Mouse (Mus musculus) kidney, postnatal 0 days (tissue): ENCODE measurements around the gene Cntn5. TPM values are rescaled to one million over a fixed set of nuclear protein-coding genes. Genes with fewer than 3 reads are reported as not detected.

Source experiments
- ATAC-seq: fragments of 200-750 bp; cut with Nextera tagmentation; replicated peaks from 2 replicates; pipeline ENCODE4 v1.8.0; 2017; ENCODE audit warnings: low read depth, moderate number of reproducible peaks, moderate TSS enrichment, moderate library complexity; ENCODE audit not compliant: low FRiP score
- DNase-seq: peaks from one replicate; pipeline ENCODE4 v3.0.0-alpha.2; 2016; ENCODE audit warnings: low spot score
- H3K27ac ChIP-seq: fragments of 300-500 bp; sonication (generic); 2 replicates; pipeline ENCODE4 v1.5.1; 2014; ENCODE audit warnings: mild to moderate bottlenecking
- H3K27me3 ChIP-seq: fragments of 300-500 bp; sonication (generic); 2 replicates; pipeline ENCODE4 v1.6.1; 2014; ENCODE audit warnings: low read length, mixed read lengths; ENCODE audit not compliant: insufficient read depth
- H3K36me3 ChIP-seq: fragments of 300-500 bp; sonication (generic); 2 replicates; pipeline ENCODE4 v1.6.1; 2014; ENCODE audit warnings: low read length, mixed read lengths; ENCODE audit not compliant: insufficient read depth
- H3K4me1 ChIP-seq: fragments of 300-500 bp; sonication (generic); replicated peaks from 2 replicates; pipeline ENCODE4 v1.6.1; 2014; ENCODE audit warnings: antibody characterized with exemption, low read length, mixed read lengths; ENCODE audit not compliant: insufficient read depth
- H3K4me2 ChIP-seq: fragments of 300-500 bp; sonication (generic); 2 replicates; pipeline ENCODE4 v1.6.1; 2014; ENCODE audit warnings: mild to moderate bottlenecking, low read length, moderate library complexity, mixed read lengths
- H3K4me3 ChIP-seq: fragments of 300-500 bp; sonication (generic); replicated peaks from 2 replicates; pipeline ENCODE4 v1.5.1; 2014; ENCODE audit warnings: low read depth, low read length
- H3K9ac ChIP-seq: fragments of 300-500 bp; sonication (generic); 2 replicates; pipeline ENCODE4 v1.6.1; 2014; ENCODE audit warnings: low read depth, low read length
- H3K9me3 ChIP-seq: fragments of 300-500 bp; sonication (generic); replicated peaks from 2 replicates; pipeline ENCODE4 v1.6.1; 2016; ENCODE audit warnings: low read length, inconsistent platforms, mixed read lengths
- CTCF ChIP-seq: IDR thresholded peaks from 2 replicates; pipeline ENCODE4 v1.5.1; 2016; ENCODE audit warnings: antibody characterized with exemption, low read depth, mild to moderate bottlenecking, moderate library complexity
- WGBS: fragments of 180-500 bp; shearing (Covaris S2); extraction: QIAGEN DNeasy Blood & Tissue Kit; methylation state at CpG from one replicate; pipeline ENCODE4 v1.1.7; 2014; 5-methylcytosine and 5-hydroxymethylcytosine counted together
- polyA plus RNA-seq: library from polyadenylated mRNA; unstranded; fragments of >200 nt; fragmentation: Nextera tagmentation; extraction: Ambion mirVana; gene quantifications from 2 replicates; pipeline ENCODE4 v1.2.1, GENCODE M21; 2015

The Cntn5 gene
- polyA plus RNA-seq, 1 experiment from 2014 or later: 0.43 TPM

DNA sequence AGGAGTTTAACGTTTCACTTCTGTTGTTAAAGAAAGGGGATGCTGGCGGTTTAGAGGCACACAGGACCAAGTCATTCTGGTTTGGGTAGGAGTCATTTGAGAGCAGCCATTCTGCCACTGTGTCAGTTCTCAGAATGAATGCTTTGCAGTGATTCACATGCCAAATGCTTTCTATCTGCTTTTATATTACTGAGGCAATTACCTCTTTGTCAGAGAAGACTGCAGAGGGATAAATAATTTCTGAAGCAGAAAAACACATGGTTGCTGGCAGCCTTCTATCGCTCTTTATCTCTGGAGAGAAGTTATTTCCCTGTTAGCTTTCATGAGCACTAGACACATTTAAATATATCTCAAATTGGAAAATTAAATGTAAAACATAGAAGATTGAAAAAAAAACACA is 1207.9 kb downstream of the Cntn5 start:
- no peak for ATAC-seq
- 48% methylated on average over 3 of the region's 3 CpGs for WGBS
- no peaks in the 10 kb centered on the region for H3K4me1 ChIP-seq
- DNase-seq: peak; percentile 10
- H3K4me2 ChIP-seq: no peak overlapping the region
- no peak overlapping the region for H3K4me3 ChIP-seq
- no peak for TF ChIP-seq CTCF
- no peak overlapping the region for H3K27ac ChIP-seq
- no peak overlapping the region for H3K9ac ChIP-seq
- no peaks in the 10 kb centered on the region for H3K27me3 ChIP-seq
- no peaks in the 10 kb centered on the region for H3K9me3 ChIP-seq
- no peaks in the 10 kb centered on the region for H3K36me3 ChIP-seq

GRCm38 (mm10) chr9:9682348-9682884 is 1222.2 kb downstream of the Cntn5 start:
- 52% methylated on average over 5 of the region's 5 CpGs for WGBS
- no peak for ATAC-seq

DNA sequence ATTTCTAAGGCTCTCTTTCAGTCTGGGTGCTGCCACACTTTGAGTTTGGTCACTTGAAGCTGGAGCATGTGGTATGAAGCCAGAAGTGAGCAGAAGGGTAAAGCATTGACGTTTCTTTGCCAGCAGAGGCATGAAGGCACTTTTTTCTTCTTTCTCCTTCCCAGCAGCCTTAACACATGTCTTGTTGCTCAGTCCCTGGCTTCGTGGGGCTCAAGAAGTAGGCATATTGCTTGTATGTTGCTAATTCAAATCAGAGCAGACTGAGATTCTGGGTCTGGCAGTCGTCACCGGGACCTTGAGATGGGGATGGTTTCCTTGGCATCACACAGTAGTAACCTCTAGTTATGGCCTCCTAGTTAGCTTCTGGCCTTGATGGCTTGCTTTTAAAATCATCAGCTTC is 1228.5 kb downstream of the Cntn5 start:
- H3K4me1 ChIP-seq: no peaks in the 10 kb centered on the region
- TF ChIP-seq CTCF: no peak
- 88% methylated on average over 4 of the region's 4 CpGs for WGBS
- ATAC-seq: no peak
- H3K9ac ChIP-seq: no peak overlapping the region
- no peak overlapping the region for H3K27ac ChIP-seq
- no peak for DNase-seq
- no peaks in the 10 kb centered on the region for H3K27me3 ChIP-seq
- no peaks in the 10 kb centered on the region for H3K9me3 ChIP-seq
- no peak overlapping the region for H3K4me2 ChIP-seq
- H3K4me3 ChIP-seq: no peak overlapping the region
- no peaks in the 10 kb centered on the region for H3K36me3 ChIP-seq

More at GRCm38 (mm10) chr9:9682348-9682884, 1222.2 kb downstream of the Cntn5 start:
- no peak for TF ChIP-seq CTCF
- Histone ChIP-seq H3K9me3 (no peaks in the 10 kb centered on the region), H3K36me3 (no peaks in the 10 kb centered on the region), H3K4me3 (no peak overlapping the region), H3K4me2 (no peak overlapping the region), H3K27ac (no peak overlapping the region), H3K9ac (no peak overlapping the region), H3K4me1 (no peaks in the 10 kb centered on the region), H3K27me3 (no peaks in the 10 kb centered on the region)
- no peak for DNase-seq

- Histone ChIP-seq H3K4me3 (no peak overlapping the region), H3K27ac (no peak overlapping the region), H3K9ac (no peak overlapping the region), H3K36me3 (no peaks in the 10 kb centered on the region), H3K9me3 (no peaks in the 10 kb centered on the region), H3K4me2 (no peak overlapping the region), H3K27me3 (no peaks in the 10 kb centered on the region), H3K4me1 (no peaks in the 10 kb centered on the region)
- 90% methylated on average over 5 of the region's 5 CpGs for WGBS
- ATAC-seq: no peak
- no peak for TF ChIP-seq CTCF
- no peak for DNase-seq
Measured at GRCm38 (mm10) chr9:9674531-9674930, 1230.0 kb downstream of the Cntn5 start.

DNA sequence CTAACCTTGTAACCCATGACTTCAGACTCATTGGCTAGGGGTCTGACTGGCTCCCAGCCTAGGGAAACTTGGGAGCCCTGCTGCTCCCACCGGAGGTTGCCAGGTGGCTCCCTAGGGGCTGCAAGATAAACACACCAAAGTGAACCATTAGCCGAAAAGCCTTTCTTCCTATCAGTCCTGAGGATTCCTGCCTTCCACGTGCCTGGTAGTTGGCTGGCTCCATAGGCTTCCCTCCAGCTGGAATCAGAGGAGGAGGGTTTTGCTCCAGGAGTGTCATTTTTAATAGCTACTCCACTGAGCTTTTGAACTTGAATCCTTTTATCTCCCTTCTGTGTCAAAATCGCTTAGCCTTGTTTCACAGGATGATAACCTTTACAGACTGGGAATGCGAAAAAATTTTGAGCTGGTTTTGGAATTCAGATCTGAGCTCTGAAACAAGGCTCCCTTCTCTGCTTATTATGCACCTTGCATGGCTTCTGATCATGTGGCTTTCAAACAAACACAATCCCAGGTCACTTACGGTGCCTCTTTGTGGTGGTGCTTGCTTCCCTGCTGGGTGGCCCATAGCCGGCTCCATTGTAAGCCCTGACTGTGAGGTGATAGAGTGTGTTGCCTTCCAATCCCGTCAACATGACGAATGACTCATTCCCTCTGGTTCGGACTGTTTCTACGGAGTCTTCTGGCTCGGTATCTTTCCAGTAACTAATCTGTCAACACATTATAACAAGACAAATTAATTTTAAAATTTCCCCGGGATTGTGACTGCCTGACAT is 1231.1 kb downstream of the Cntn5 start:
- peak; percentile 9 for DNase-seq
- no peak for ATAC-seq

DNA sequence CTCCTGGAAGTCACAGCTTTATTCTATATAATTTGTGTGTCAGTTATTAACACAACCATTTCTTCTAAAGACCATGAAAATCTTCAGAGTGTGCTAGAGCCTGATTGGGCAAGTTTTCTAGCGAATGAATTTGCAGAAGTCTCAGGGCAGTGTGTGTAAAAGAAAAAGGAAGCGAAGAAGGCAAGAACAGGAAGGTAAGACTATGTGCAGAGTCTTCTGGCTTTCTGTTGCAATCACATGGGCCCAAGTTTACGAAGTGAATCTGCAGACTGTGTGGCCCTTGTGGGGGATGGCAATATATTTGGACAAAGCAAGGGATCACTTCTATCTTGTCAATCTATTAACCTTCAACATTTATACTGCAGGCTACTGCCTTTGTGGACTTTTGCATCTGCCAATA is 1251.1 kb downstream of the Cntn5 start:
- no peak for TF ChIP-seq CTCF
- no peak overlapping the region for H3K27ac ChIP-seq
- no peaks in the 10 kb centered on the region for H3K9me3 ChIP-seq
- no peak overlapping the region for H3K9ac ChIP-seq
- 87% methylated on average over 3 of the region's 3 CpGs for WGBS
- H3K4me2 ChIP-seq: no peak overlapping the region
- H3K27me3 ChIP-seq: no peaks in the 10 kb centered on the region
- ATAC-seq: no peak
- DNase-seq: no peak
- no peaks in the 10 kb centered on the region for H3K36me3 ChIP-seq
- H3K4me3 ChIP-seq: no peak overlapping the region
- no peaks in the 10 kb centered on the region for H3K4me1 ChIP-seq

More for the DNA sequence above, 1231.1 kb downstream of the Cntn5 start:
- Histone ChIP-seq H3K4me2 (no peak overlapping the region), H3K9ac (no peak overlapping the region), H3K4me1 (no peaks in the 10 kb centered on the region), H3K9me3 (no peaks in the 10 kb centered on the region), H3K4me3 (no peak overlapping the region), H3K27me3 (no peaks in the 10 kb centered on the region), H3K27ac (no peak overlapping the region), H3K36me3 (no peaks in the 10 kb centered on the region)
- TF ChIP-seq CTCF: no peak
- WGBS: 13% methylated on average over 13 of the region's 13 CpGs
